Mouse (Mus musculus): Measurements from ENCODE around the gene Rhbdl2. TPM values are rescaled to one million over a fixed set of nuclear protein-coding genes. Genes with fewer than 3 reads are reported as not detected.

Gene Rhbdl2
- 1 to 10 TPM in 1 of 2 experiments, under 1 TPM in 1; 0.96 to 1.1 TPM for total RNA-seq (2021)

DNA sequence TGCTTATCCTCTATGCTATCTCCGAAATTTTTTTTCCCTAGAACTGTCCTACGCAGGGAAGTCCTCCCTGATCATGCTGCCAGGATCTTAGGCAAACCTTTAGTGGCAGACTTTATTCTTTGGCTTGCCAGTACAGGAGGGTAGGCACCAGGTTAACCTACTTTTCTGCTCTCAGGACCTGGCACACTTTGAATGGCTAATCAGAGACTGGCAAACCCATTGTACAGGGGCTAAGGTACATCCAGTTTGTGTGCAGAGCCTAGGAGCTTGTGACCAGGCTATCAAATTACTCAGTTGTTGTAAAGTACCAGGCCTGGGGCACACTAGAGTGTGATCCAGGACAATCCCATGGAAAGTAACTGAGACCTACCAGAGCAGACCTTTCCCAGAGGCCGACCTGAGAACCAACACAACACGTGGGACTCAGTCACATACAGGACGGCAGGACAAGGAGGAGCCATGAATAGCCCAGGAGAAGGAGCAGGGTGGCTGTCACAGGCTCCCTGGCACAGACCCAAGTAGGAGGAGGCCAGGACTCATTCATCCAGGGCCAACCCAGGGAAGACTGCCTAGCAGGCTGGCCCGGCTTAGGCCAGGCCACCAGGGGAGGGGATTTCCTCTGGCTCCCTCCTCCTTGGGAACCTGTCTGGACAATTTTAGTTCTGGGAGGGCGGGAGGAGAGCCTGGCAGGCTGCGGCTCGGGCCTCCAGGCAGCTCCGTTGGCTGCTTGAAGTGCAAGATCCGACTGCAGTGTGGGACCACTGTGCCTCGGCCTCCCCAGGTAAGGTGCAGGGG, at the start of gene Rhbdl2:
Gene Rhbdl2, plus strand, starts transcription at position 684 of the 795 bp plus-strand sequence.
- DNase-seq (ENCODE audit: extremely low spot score in 1 of 2, low spot score in 1 of 2), result peak in 1 of 2 experiments; percentile 42

DNA sequence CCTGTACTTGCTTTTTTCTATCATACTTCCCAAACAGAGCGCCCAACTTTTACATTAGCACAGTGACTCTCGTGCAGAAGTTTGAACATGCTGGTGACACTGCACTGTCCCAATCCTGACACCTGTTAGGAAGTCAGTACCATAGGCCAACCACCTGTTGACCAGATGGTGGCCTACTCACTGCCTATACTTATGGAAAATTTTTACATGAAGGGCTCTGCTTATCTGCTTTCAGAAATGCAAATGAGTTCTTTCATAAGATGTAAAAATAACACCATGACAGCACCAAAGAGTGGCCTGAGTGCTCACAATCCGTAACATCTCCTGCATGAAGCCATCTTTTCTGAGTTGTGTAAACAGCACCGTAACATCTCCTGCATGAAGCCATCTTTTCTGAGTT, 49.0 kb upstream of the Rhbdl2 start:
- no peak for DNase-seq (ENCODE audit: extremely low spot score in 1 of 2, low spot score in 1 of 2)

DNA sequence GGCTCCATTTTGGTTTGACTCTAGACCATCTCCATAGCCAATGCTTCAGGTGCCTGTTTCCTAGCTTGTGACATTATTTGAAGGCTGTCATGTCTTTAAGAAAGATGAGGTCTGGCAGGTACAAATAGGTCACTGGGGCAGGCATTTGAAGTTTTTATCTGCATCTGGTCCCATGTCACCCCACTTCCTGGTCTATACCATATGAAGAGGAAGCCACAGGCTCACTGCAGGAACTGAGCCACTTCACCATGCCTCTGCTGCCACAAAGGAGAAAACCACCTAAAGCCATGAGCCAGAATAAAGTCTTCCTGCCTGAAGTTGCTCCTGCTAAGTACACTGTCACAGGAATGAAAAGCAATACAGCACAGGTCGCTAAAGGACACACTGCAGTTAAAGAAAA, 44.8 kb upstream of the Rhbdl2 start:
- no peak for DNase-seq (ENCODE audit: extremely low spot score in 1 of 2, low spot score in 1 of 2)

DNA sequence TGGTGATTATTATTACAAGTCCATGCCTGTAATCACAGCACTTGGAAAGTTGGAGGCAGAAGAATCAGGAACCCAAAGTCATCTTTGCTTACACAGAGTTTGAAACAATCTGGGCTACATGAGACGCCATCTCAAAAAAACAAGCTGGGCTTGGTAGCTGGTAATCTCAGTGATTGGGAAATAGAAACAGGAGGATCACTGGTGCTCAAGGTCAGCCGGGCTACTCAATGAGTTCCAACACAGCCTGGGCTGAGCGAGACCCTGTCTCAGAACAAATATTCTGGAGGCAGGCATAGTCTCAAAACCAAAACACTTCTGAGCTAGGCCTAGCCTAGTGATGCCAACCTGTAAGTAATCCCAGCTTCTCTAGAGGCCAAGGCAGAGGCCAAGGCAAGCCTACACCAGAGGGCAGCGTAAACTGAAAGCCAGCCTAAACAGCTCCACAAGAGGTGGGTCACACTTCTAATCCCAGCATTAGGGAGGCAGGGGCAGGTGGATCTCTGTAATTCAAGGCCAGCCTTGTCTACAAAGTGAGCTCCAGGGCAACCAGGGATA, 42.4 kb upstream of the Rhbdl2 start:
- DNase-seq (ENCODE audit: extremely low spot score in 1 of 2, low spot score in 1 of 2), result no peak

DNA sequence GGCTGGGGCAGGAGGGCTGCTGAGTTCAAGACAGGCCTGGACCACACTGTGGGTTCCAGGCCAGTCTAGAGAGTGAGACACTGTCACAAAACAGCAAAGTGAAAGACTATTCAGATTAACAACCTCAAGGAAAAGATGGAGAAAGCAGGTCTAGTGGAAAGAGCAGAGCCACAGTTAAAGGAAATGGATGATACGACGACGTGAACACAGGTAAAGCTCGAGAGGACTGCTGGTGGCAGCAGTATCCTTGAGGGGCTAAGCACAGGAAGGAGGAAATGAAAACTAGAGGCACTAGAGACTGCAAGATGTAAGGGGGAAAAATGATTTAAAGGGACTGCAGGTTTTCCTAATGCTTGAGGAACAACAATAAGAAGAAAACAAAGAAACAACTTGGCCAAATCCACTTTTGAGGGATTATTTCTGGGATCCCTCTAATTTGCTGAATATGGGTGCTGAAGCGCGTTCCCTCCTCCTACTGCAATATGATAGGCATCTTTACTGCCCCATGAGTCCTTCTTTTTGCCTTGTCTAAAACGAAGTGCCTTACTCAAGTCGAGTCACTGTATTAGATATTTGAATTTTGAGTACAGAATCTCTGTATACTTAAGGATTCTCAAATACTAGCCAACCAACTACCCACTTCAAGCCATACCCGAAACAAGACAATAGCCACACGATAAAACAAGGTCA, 38.8 kb upstream of the Rhbdl2 start:
- DNase-seq (ENCODE audit: extremely low spot score in 1 of 2, low spot score in 1 of 2), result no peak

DNA sequence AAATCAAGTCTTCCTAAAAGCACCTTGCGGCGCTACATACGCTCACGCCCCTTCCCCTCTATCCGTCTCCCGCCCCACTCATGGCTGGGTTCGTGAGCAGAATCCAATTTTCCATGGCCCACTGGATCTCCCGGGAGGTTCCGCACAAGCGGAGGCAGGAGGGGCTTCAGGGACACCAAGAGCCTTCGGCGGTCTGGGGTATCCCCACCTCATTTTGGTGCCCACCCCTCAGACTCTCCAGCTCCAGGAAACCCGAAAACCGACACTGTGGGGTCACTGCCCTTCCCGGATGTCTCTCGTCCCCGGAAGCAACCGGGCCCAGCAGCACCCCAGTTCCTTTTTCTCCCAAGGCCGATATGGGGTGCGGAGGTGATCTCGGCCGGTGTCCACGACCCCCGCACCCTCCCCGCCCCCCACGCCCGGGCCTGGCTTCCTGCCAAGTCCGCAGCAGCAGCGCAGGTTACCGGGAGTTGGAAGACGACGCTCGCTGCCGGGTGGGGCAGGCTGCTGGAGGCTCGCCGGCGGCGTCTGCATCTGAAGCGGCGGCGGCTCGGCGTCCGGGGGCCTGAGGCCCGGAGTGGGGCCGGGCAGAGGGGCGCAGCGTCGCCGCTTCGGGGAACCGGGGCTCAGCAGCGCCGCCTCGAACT, 38.1 kb upstream of the Rhbdl2 start:
- peak; percentile 34 for DNase-seq (ENCODE audit: extremely low spot score in 1 of 2, low spot score in 1 of 2)

DNA sequence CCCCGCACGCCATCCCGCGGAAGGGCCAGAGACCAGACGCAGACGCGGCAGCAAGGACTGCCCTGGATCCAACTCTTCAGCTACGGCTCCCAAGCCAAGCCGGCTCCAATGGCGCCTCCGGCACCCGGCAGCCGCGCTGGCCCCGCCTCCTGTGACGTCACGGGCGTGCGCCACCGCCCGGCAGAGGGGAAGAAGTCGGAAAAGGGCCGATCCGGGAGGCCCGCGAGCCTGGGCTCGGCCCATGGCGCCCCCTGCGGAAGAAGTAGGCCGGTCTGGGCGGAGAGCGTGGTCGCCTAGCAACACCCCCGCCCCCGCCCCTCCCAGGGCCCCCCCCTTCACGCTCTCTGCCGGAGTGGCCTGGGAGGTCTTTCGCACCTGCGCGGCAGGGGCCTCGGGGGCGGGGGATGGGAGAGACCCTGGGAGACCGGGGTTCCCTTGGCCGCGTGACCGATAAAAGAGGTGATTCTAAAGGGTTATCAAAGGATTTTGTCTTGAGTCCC, 37.5 kb upstream of the Rhbdl2 start, which contains the start of gene Akirin1:
Gene Akirin1, minus strand, starts transcription at position 194 of the 500 bp plus-strand sequence.
- peak; percentile 97 to 99 for DNase-seq (ENCODE audit: extremely low spot score in 1 of 2, low spot score in 1 of 2)

DNA sequence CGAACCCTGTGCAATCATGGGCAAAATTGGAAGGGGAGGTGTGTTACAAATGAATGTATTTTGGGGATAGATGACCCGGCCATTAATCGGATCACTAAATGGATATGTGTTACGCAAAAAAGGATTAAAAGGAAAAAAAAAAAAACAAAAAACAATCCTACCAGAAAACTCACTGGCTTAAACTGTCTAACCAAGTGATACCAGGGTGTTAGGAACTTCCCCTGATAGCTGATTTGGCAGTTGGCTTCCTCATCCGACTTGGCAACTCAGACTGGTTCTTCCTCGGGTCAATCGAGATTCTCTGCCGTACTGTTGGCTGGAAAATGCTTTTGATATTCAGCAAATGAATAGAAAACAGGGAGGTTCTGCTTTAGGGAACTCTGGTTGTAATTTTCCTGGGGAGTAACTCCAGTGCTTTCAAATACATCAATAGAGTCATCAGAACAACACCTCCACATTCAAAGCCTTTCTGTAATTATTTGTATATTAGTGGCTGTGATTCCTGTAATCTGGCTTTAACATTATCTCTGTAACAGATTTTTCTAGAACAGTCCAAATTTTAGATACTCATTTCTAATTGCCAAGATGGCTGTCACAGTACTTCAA, 36.9 kb upstream of the Rhbdl2 start:
- no peak for DNase-seq (ENCODE audit: extremely low spot score in 1 of 2, low spot score in 1 of 2)

DNA sequence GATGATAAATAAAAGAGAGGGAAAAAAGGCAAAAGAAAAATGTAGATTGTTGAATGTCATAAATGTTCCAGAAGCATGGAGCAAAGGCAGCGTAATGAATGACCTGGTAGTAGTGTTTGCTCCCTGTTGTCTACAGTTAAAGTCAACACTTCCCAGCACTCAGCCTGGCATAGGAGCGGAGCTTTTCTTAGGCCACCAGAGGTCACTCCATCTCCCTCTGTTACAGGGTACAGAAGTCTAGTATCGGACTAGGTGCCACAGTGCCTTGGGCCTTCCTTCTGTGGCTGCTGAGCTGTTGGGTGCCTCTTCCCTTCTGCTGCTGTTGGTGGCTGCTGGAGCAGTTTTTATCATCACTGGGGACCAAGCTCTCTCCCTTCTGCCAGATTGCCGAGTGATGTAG, 29.4 kb upstream of the Rhbdl2 start:
- no peak for DNase-seq (ENCODE audit: extremely low spot score in 1 of 2, low spot score in 1 of 2)

DNA sequence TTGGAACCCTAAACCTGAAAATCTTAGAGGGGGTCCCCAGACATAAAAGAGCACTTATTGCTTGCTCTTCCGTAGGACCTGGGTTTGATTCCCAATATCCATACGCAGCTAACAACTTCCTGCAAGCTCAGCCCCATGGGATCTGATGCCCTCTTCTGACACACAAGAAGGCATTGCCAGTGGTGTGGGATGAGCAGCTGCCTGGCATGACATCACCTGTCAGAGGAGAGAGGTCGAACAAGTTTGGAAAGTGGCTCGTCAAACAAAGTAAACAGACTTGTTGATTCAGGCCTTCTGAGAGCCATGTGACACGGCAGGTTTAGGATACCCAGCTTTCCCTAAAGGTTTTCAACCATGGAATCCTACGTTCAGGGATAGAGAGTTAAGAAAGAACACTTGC, 22.6 kb upstream of the Rhbdl2 start:
- DNase-seq (ENCODE audit: extremely low spot score in 1 of 2, low spot score in 1 of 2), result no peak

DNA sequence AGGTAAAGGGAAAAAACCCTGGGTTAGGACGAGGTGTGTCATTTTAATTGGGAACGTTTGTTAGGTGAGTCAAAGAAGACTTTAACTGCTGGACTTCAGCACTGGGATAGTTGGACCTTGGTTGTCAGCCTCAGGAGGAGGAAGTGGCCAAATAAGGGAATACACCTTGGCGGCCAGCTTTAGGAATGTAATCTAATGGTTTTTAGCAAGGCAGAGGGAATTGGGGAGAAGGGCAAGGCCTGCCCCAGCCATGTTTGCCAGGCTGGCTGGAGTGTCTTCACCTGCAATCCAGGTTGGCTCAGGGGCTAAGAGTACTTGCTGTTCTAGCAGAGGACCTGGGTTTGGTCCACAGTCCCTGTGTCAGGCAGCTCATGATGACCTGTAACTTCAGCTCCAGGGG, 19.9 kb upstream of the Rhbdl2 start:
- DNase-seq (ENCODE audit: extremely low spot score in 1 of 2, low spot score in 1 of 2), result no peak

DNA sequence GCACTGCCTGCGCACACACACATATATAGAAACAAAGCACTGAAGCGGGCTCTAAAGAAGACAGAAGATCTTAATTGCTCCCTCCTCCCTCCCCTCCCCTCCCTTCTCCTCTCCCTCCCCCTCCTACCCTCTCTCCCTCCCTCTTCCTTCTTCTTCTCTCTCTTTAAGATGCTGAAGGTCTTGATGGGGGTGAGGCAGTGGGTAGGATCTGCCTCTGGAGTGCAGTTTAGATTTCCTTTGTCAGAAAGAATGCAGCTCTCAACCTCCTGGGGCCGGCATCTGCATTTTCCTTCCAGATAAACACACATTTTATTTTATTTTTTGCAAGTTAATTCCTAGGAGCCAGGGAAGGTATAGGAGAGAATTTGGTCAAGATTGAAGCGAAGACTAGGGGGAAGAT, 19.4 kb upstream of the Rhbdl2 start:
- DNase-seq (ENCODE audit: extremely low spot score in 1 of 2, low spot score in 1 of 2), result no peak

DNA sequence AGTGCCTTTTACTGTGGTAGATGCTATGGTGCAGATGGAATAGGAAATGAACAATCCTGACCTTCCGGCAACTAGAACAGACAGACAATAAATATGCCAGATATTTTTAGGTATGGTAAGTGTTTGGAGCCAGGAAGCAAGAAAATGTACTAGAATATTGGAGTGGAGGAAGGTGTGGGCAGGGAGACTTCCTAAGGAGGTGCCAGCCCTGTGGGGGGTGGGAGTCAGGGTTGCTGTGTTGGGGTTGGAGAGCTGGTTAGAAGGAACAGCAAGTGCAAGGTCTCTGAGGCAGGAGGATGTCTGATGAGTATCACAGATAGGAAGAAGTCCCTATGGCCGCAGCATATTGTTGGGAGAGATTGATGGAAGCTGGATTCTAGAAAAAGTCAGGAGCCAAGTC, 5.0 kb downstream of the Rhbdl2 start:
- DNase-seq (ENCODE audit: extremely low spot score in 1 of 2, low spot score in 1 of 2), result no peak

DNA sequence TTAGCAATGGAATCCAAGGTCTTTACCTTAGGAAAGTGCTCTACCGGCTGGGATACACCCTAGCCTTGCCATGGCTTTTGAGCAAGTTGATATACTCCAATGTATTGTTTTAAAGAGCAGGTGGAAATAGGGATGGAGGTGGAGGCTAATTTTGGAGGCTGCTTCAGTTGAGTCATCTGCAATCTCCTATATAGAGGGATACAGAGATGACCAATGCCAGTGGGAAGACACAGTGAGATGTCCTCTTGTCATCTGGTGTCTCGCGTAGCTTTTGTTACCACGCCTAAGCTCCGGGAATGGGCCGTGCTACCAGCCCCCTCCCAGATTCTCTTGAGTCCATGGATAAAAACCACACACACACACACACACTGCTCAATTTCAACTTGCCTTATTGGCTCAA, 5.5 kb downstream of the Rhbdl2 start:
- DNase-seq (ENCODE audit: extremely low spot score in 1 of 2, low spot score in 1 of 2), result no peak

DNA sequence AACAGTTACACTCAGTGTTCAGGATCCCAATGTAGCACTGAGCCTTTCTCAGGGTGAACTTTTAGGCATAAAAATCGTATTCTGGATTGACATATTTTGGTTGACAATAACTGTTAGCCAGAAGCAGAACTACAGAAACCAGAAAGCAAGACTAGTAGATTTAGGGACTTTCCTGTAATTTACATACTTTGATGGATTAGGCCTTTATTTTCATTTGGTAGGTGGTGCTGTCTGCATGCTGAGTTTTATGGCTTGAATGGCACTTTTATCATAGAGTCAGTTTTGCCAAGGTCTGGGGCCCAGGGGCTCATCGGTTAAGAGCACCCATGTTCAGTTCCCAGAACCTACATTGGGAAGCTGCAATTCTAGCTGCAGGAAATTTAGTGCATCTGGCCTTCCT, 7.4 kb downstream of the Rhbdl2 start:
- no peak for DNase-seq (ENCODE audit: extremely low spot score in 1 of 2, low spot score in 1 of 2)

DNA sequence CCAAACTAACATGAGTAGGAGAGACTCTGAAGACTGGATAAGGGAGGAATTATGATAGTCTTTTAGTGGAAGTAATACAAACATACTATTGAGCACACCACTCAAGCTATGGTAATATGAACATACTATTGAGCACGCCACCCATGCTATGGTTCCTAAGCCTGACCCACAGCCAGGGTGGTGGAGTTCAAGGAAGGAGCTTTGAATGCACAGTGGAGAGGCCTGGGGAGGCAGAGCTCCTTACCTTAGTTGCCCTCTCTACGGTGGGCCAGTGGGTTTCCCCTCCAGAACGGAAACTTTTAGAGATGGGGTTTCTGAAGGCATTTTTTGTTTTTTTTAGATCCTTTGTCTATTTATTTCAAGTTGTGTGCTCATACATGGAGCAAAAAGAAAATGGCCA, 9.7 kb downstream of the Rhbdl2 start:
- DNase-seq (ENCODE audit: extremely low spot score in 1 of 2, low spot score in 1 of 2), result no peak

DNA sequence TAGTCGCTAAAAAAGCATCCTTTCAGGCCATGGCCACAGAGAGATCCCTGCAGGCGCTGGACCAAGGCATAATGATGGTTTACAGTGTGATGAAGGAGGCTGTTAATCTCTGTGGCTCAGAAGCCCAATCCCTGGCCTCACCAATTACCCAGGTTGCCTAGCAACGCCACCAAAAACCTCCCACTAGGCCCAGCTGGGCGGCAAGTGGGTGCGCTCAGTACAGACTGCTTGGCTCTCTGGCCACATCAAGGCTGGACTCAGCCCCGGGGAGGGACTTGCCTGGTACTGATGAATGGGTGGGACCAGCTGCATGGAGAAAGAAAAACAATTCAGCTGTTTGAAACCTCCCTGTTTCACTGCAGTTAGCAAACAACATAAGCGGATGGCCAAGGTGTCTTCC, 10.2 kb downstream of the Rhbdl2 start:
- peak; percentile 27 to 46 for DNase-seq (ENCODE audit: extremely low spot score in 1 of 2, low spot score in 1 of 2)

DNA sequence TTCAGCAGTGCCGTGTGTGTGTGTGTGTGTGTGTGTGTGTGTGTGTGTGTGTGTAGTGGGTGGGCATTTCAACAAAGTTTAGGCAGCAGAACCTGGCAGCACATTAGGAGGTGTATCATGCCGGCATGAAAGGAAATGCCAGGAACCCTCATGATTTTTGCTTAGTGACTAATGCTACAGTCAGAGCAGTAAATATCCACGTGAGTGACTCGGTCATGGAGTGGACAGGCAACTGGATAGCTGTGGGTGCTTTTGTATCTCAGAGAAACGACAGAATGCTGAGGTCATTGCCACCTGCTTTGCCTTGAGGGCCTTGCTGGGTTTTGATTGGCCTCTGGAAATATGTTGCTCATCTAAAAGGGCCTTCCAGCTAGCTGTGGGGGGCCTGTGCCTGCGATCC, 16.0 kb downstream of the Rhbdl2 start:
- DNase-seq (ENCODE audit: extremely low spot score in 1 of 2, low spot score in 1 of 2), result no peak

DNA sequence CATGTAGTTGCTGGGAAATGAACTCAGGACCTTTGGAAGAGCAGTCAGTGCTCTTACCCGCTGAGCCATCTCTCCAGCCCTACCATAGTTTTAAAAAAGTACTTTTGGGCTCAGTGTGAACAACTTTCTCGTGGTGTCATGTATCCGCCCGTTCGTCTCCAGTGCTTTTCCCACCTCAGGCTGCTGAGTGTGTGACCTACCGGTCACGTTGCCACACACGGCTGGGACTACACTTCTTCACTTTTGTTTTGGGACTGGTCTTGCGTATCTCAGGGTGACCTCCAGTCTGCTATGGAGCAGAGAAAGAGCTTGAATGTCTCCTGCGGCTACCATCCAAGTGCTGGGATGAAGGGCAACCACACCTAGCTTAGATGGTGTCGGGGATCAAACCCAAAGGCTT, 20.6 kb downstream of the Rhbdl2 start:
- no peak for DNase-seq (ENCODE audit: extremely low spot score in 1 of 2, low spot score in 1 of 2)

DNA sequence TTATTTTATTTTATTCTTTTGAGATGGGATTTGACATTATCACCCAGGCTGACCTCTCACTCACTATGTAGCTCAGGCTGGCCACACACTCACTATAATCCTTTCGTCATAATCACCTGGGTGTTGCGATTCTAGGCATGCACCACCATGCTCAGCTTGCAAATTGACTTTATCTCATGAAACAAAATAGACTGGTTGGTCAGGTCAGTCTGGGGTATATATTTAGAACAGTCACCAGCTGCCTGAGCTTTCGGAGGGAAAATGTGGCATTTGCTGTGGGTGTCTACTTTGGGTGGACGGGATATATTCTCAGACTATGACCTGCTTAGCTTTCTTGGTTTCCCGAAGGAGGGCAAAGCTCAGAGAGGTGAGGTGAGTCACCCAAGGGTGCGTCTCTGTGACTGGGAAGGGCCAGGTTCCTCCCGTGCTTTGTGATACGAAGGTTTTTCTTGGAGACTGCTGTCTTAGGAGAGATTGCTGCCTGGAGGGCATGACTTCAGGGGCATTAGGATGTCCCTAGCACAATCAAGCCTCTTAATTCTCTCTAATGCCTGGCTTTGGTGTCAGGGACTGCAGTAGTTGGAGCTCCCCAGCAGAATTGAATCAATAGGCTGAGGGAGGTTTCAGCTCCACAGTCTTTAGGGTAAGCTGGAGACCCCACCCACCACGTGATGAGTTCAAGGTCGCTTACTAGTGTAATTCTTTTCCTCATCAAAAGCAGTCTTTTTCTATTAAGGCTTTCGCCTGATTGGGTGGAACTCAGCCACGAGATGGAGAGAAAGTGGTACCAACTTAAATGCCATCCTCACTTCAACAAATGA, 23.0 kb downstream of the Rhbdl2 start:
- no peak for DNase-seq (ENCODE audit: extremely low spot score in 1 of 2, low spot score in 1 of 2)
